Mouse (Mus musculus): ENCODE measurements around the gene CT030661.1.
"Not testable (repeated sequence)": the region's sequence is repeated elsewhere in the genome, so short reads cannot be mapped to it uniquely, and the experiment has no call there.

Gene CT030661.1

GRCm38 (mm10) chr17:22314730-22315226, at the start of gene CT030661.1:
CT030661.1 (minus strand) TSS chr17:22314837.
- DNase-seq: peak; percentile 98

DNA sequence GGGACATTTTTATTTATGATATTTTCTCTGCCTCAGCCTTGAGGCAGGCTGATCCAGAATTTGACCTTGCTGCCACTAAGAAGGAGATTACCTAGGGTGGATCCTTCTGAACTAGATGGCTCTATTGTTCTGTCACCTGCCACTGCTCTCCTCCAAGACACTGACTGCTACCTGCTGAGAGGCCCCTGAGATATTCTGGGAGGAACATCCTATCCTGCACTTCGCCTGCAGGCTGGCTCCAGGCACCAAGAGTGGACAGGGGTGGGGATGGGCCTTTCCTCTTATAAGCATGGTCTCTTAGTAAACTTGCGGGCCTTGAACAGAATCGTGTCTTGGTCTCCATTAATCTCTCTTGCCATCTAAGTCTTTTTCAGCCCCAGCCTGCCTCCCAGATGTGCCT, 49.3 kb upstream of the CT030661.1 start:
- no peak for DNase-seq

GRCm38 (mm10) chr17:22361101-22361781, 46.6 kb upstream of the CT030661.1 start, which contains the start of the genes Zfp944 and Zfp758:
Zfp944 (minus strand) TSS chr17:22361400.
Zfp758 (plus strand) TSS chr17:22361453.
- peak; percentile 66 for DNase-seq

GRCm38 (mm10) chr17:22360572-22360971, 45.9 kb upstream of the CT030661.1 start:
- no peak for DNase-seq

DNA sequence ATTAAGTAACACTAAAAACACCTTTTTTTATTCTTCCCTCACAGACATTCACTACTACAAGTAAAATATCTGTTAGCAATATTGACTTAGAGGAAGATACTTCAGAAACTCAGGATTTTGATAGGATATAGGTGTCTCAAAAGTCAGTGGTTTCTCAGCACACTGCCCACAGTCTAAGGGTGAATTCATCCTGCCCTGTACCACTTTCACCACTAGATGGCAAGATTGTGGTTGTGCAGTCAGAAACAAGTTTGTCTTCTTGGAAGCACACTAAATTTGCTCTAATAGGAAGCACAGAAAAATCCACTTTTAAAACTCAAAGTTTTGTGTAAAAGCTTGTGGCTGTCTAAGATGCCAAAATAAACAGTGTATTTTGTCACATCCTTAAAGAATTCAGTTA, 38.2 kb upstream of the CT030661.1 start:
- DNase-seq: peak; percentile 65

DNA sequence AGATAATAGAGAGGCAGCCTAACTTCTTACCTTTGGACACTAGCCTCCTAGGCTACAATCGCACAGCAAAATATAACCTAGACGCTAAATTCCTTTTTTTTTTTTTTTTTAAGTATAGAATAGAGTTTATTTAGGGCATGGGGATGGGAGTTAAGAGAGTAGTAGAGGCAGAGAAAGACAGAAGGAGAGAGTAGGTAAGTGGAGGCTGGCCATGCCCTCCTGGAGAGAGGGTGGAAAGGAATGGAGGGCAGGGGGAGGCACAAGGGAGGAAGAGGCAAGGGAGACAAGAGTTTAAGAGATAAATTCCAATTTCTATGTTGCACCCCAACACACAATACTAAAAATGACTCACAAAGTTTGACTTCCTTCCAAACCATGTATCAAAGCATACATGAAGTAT, 610 bp upstream of the CT030661.1 start:
- DNase-seq: not testable (repeated sequence)

- DNase-seq: not testable (repeated sequence)
Observed at GRCm38 (mm10) chr17:22314219-22314618, 418 bp downstream of the CT030661.1 start.
